Mouse (Mus musculus) right cerebral cortex, postnatal 10 days (tissue): Measurements from ENCODE around the gene Gm45261.

Source experiments
- DNase-seq, 2 experiments: peaks; one replicate each; pipeline ENCODE4 v3.0.0; 2021; ENCODE audit warnings: low spot score in 2 of 2

Gm45261 gene

DNA sequence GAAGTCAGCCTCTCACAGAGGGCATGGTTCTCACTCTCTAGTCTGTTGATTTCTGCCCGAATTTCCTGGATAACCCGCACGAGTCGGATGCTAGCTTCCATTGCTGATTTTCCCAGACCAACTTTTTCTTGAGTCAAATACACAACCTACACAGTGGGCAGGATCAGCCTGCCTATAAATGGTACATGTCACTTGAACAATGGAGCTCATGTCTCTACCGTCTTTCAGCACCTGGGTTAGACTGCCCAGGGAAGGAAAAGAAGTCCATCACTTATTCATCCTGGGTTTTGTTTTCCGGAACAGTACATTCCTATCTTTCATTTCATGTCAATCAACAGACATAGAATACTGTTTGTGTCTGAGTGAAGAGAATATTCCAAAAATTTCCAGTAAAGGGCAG, at the start of gene Gm45261:
Gm45261 (minus strand) TSS at position 101 of the 400 bp plus-strand sequence.
- DNase-seq, result no peak

DNA sequence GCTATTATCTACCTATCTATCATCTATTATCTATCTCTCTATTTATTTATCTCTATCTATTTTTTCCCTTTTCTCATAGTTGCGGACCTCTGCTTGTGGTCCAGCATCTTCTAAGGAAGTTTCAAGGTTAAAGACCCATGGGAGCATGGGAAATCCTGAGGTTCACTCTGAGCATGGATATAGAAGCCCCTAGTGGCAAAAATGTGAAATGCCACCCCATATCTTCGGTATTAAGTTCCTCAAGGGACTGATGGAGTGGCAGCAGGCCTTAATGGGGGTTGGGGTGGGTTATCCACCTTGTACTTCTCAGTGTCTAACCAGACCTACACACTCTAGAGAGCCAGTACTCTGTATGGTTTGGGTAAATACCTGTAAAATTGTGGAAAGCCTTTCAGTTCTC, 43.5 kb upstream of the Gm45261 start:
- no peak for DNase-seq

DNA sequence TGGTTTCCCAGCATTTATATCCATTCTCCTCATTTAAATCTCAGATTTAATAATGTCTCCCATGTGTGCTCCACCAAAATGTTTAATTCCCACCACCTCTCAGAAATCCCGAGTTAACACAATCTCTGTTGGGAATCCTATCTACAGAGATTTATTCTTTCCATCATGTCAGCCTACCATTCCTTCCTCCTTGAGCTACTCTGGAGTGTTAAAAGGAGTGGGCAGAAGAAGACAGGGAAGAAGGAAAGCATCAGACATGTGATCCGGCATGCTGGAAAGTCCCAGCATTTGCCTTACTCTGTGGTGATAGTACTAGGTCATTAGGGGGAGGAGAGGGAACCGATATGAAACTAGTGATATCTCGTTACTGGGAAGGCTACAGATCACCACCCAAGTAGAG, 42.8 kb upstream of the Gm45261 start:
- no peak for DNase-seq

DNA sequence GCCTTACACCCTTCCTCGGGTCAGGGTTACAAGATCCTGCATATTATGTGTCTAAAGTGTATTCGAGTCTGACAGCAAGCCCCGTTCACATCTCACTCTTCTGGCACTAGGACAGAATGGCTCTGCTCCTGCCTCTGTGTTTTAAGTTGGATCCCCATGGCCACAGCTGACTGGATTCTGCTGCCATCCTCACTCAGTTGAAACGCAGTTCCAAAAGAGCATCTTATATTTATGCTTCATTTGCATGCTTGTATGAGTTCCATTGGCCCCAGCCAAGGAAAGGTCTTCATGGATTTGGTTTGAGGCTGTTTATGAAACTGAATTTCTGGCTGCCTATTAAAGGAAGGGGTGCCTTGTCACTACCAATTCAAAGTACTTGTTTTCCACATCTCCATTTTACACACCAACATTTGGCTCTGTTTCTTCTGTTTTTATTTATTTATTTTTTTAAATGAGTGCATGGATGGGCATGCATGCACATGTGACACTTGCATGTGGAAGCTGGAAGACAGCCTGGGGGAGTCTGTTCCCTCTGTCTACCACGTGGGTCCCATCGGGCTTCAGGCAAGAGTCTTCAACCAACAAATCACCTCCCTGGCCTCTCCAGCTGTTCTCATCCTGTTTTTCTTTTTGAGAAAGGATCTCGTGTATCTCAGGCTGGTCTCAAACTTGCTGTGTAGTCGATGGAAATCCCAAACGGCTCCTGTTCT, 41.4 kb upstream of the Gm45261 start:
- no peak for DNase-seq

DNA sequence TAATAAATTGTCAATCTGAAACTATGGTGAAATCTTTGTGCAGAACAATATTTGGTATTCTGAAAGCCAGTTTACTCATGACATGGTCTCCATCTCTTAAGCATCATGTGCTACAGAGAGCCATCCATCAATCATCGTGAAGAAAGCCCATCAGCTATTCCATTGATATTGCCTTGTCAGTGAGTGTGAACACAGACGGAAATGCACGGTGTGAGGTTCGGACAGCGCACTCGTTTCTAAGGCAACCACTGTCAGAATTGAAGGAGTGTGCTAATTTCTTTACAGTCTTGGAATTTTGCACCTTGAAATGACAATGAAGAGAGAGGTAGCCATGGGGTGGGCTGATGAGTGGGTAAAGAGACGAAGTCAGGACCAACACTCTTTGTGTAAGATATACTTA, 38.0 kb upstream of the Gm45261 start:
- DNase-seq, result no peak

DNA sequence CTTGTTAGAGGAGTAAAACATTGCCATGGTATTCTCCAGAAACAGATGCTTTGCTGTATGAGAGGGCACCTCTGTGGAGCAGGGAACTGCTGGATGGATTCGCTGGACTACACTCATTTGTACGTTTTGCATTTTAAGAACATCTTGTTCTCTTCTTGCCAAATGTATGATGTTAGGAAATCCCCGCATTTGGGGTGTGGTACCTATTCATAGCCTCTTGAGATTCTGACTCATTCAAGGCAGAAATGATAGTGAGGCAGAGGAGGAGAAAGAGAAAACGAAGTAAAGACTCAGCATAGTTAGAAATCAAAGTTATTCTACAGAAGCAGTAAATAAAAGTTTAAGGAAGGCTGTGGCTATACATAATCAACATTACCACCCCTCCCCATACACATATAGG, 35.1 kb upstream of the Gm45261 start:
- DNase-seq, result no peak

DNA sequence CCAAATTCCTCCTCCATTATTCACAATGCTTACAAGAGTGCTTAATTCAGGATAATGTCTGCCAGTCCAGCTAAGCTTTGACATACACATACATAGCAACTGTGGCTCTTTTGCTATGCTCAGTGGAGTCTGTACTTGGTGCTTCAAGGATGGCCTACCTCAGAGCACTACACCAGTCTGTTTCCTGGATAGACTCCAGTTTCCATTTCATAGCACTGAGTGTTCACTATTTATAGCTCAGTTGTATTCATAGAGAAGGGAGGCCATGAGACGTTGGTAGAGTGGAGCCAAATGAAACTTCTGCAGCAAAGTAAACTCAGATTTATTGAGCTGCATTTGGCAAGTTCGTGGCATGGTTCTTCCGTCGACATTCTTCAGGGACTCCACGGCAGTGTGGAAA, 22.2 kb upstream of the Gm45261 start:
- DNase-seq, result no peak

DNA sequence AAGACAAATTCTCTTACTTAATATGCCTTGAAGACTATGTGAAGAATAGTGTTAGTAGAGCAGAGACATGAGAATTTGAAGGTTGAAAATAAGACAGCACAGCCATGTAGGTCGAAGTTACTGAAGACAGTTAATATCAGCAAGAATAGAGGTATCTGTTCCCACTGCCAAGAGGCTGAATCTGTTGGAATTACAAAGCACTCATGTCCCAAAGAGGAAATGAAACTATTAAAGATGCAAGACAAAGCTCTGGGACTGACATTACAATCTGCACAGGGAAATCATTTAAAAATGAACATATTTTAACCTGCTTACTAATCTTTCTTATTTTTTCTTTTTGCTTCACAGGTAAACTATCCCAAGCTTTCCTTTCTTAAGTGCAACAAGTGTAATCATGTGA, 13.7 kb upstream of the Gm45261 start:
- no peak for DNase-seq

DNA sequence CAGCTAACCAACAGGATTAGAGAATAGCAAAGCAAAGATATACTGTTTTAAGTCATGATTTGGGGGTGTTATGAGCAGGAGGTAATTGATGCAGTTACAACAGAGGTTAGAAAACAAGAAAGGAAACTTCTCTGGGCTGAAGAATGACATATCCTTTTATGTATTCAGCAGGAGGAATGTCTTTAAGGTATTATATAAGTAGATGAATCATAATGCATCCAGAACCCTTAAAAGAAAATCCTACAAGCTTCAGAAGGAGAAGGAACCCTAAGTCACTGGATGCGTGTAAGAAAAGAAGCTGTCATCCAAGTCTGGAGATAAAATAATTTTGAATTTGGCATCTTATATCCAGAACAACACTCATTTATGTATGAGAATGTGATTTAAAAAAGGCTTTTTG, 11.1 kb upstream of the Gm45261 start:
- DNase-seq, result no peak

DNA sequence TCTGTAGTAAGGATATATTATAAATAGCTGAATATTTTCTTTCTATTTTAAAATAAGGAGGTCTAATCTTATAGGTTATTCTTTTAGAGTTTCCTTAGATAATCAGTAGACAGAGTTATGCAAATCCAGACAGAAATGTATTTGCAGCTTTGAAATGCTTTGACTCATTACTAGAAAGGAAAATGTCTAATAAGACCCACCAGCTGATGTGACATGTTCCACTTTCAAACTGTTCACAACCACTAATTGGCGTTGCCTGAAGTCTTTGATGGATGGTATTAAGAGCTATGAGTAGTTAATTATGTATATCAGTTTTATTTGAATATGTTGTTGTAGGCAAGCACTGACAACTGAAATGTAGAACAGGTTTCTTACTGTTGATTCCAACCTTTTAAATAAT, 1.3 kb downstream of the Gm45261 start:
- no peak for DNase-seq

DNA sequence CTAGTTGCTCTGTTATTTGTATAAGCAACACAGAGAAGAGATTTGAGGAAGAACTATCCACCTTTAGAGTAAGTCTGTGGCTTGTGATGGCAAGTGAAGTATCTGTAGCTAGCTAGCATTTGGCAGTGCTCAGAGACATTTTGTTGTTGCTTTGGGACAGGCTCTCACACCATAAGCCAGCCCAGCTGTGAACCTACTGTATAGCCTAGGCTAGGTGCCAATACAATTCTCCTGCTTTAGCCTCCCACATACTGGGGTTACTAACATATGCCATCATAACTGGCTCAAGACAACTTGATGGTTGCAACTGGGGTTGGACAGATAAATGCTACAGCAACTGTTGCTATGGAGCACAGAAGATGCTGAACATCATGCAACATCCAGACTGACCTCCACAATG, 1.8 kb downstream of the Gm45261 start:
- DNase-seq, result no peak

DNA sequence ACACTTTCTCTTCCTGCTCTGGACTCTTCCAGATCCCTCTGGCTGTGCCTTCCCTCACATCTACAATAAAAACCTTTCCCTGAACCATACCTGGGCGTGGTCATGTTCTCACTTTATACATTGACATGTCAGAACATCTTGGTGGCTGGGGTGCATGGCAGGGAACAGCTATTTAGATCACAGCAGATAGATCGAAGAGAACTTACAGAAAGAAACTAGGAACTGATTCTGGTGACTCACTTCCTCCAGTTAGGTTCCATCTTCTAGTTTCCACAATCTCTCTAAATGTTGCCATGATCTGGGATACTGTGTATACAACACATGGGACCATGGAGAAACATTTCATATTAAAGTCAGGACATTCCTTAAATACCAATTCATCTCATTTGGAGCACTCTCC, 7.3 kb downstream of the Gm45261 start:
- no peak for DNase-seq

DNA sequence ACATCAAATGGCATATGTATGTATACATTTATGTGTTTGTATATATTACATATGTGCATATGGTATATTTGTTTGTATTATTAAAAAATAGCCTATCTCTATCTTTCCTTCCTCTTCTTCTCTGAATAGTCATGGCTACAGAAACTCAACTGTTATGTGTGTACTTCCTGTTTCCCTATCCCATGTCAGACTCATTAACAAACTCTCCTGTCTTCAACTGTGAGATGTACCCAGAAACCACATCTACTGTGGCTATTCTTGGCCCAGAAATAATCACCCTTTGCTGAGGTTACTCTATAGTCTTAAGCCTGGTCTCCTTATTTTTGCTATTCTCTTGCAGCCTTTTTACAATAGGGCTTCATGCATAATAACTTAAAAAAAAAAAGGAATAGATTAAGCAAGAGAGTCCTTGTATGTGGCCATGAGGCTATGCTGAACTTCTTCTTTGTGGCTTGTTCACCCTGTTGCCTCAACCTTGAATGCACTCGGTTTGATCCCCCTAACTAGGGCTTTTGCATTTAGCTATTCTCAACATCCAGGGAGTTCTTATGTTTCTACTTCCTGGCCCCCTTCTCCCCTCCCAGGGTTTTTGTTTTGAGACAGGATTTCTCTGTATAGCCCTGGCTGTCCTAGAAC, 9.2 kb downstream of the Gm45261 start:
- no peak for DNase-seq

DNA sequence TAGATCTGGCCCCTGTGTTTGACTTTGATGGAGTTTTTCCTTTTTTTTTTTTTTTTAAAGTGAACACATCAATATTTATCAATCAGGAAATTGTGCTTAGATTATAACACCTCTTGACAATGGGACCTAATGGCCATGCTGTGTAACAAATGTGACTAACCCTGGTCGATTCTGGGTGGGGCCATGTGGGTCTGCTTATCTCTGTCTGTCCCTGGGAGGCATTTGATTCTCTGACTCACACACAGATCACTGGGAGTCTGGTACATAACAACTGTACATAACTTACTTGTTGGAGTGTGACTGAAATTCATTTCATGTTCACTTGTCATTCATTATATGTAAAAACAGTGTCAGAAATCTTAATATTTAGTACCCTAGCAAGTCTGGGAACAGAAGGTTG, 13.7 kb downstream of the Gm45261 start:
- no peak for DNase-seq

DNA sequence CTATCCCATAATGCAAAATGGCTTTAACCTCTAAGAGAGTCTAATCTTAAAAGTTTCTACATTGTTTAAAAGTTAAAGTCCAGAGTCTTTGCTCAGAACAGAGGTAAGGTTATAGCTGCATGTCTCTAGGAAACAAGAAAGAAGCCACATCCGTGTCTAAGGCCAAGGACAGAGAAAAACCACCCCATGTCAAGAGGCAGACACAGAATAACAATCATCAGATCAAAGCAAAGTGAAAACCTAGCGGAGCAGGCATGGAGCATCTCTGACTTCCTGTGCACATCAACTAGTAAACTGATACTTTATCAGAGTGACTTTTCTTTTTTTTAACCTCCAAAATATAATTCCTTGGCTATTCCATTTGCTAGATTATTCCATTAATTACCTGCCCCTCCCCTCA, 20.3 kb downstream of the Gm45261 start:
- DNase-seq, result no peak

DNA sequence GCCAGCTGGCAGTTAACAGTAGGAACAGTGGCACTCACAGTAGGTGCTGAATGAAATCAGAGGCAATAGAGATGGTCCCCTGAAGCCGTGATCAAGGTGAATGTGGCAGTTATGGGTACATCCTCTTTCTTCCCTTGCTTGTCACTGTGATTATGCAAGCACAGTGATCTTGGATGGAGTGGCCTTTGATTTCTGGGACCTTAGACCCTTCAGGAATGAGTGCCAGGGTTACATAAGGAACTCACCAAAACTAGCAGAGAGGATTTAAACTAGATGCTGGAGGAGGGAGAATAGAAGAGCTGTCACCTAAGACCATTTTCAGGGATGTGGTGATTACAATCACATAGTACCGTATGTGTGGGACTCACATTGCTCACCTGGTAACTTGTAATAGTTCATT, 22.7 kb downstream of the Gm45261 start:
- DNase-seq, result no peak

DNA sequence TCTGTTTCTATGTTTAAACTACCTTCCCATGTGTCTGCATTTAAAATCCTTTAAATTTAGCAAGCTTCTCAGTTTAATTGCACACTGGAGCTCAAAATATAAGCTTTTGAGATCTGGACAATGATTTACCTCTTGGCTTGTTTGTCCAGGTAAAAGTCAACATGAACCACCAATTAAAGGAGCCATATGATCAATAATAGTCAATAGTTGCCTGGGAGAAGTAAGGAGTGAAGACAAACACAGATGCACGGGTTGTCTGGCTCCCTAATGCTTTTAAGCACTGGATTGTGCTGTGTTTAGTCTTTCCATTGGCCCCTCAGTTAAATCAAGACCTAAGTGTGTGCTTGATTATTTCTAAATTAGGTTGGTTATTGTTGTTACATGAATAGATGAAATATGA, 33.3 kb downstream of the Gm45261 start:
- no peak for DNase-seq

DNA sequence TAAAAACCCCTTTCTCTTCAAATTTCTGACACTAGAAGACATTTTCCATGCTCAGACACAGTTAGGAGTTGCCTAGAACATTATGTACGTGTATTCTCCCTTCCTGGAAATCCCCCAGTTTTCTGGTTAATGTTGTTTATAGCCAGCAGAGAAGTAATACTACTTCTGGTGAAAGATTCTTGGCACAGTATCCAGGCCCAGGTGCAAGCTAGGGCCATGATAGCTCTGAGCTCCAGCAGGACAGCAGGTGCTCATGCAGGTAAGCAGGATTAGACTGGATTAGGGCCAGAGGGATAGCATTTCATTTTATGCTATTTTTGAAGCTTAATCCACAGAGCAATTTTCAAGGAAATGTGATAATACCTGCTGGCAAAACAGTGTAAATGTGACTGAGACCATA, 33.8 kb downstream of the Gm45261 start:
- DNase-seq, result no peak

DNA sequence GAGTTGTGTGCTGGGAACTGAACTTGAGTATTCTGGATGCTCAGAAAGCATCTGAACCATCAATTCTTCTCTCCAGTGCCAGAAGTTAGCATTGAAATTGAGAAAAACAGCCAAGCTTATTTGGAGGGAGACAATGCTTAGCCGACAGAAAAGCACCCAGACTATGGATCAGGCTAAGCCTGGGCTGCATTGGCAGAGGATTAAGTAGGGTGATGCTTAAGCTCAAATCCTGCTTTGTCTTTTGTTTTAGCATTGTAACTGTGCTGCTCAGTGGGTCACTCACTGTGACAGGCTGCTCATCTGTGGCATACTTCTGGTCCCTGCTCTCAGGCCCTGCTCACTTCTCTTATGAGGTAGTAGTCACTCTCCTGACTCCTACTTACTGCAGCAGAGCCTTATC, 36.6 kb downstream of the Gm45261 start:
- DNase-seq, result no peak

DNA sequence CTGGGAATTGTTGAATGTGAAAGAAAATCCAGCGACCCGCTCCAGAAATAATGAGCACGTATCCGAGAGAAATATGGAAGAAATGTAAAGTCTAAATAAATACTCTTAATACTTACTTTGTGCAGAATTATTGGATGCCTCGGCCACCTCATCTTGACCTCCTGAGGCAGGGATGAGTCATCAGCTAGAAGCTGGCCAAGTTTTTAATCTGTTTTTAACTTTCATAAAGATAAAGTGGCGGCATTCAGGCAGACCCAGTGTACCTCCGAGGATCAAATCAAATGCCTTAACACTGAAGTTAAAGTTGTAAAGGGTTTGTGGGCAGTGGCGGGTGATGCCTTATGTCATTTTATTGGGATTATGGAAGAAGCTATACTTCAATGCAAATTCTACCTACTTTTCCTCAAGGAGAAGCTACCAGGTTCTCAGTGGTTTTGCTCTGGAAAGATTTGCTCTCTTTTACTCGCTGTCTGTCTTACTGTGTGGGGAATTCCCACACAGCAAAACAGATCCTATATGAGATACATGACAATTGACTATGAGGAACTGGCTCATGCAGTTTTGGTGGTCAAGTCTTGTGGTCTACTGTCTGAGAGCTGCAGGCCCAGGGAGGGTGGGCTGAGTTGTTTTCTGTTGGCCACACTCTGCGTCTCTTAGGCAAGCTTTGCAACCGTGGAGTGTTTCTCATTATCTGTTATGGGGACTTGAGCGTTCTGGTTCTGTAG, 42.8 kb downstream of the Gm45261 start:
- no peak for DNase-seq

DNA sequence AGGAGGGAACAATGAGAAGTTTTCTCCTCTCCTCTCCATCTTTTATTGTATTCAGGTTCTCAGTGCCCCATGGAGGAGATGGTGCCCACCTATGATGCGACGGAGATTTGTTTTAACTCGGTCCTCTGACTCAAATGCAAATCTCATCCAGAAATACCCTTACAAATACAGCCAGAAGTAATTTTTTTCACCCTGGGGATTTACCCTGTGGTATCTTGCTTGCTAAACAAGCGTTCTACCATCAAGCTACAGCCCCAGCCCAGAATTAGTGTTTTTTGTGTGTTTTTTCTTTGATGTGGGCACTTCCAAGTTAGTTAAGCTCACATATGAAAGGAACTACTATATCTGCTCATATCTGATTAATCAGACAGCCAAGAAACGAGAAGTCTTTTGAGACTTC, 44.9 kb downstream of the Gm45261 start:
- DNase-seq, result no peak

DNA sequence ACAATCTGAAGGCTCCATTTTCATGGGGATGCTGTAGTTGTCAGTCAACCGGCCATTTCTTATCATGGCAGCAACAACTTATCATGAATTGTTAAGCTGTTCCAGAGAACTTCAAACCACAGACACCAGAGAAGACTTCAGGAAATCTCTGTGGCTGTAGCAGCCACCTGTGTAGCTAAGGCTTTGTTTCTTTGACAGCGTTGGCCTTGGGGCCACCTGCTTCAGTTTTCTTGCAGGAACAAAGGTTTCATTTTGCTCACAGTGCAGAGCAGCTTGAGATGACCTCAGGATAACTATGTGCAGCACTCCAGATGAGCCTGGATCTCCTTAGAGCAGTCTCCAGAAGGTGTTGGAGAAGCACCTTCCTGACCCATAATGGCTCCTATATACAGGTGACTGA, 48.7 kb downstream of the Gm45261 start:
- DNase-seq, result no peak
